Comparison of ENCODE assay signal across 8 mouse cellular contexts in genomic region chr5:52115821-52116317, GRCm38 (mm10).
DNase-seq lines count a peak whose midpoint lies in the region; ATAC-seq and TF ChIP-seq lines count a peak whose summit lies in the region.

No protein-coding gene starts in this region.

- no peaks in the 10 kb centered on the region for H3K36me3 ChIP-seq in ES-Bruce4 (ENCODE audit: control insufficient read depth, insufficient read depth, low read length, poor library complexity, severe bottlenecking)
- H3K36me3 ChIP-seq in forebrain, embryonic 13.5 days (ENCODE audit: poor library complexity, severe bottlenecking): no peaks in the 10 kb centered on the region
- no peaks in the 10 kb centered on the region for H3K36me3 ChIP-seq in heart, embryonic 16.5 days (ENCODE audit: control insufficient read depth, insufficient read depth)
- H3K36me3 ChIP-seq in liver, embryonic 13.5 days: no peaks in the 10 kb centered on the region

- peak overlapping the region; percentile 100 for H3K4me2 ChIP-seq in forebrain, embryonic 13.5 days
- peak overlapping the region; percentile 100 for H3K4me2 ChIP-seq in heart, embryonic 16.5 days (ENCODE audit: low read depth, low read length)
- peak overlapping the region; percentile 80 for H3K4me2 ChIP-seq in liver, embryonic 13.5 days

- peaks cover 2% of the 10 kb centered on the region for H3K4me1 ChIP-seq in ES-Bruce4 (ENCODE audit: control insufficient read depth, insufficient read depth, low read length)
- peaks cover 5% of the 10 kb centered on the region; the same call in 1 of the 2 replicates for H3K4me1 ChIP-seq in brown adipose tissue, adult 24 weeks (ENCODE audit: control insufficient read depth, insufficient read depth, insufficient read length, low read length)
- peaks cover 37% of the 10 kb centered on the region for H3K4me1 ChIP-seq in forebrain, embryonic 13.5 days
- peaks cover 13% of the 10 kb centered on the region; the same call in 1 of the 2 replicates for H3K4me1 ChIP-seq in heart, embryonic 16.5 days (ENCODE audit: control insufficient read depth, insufficient read depth, low read length)
- peaks cover 25% of the 10 kb centered on the region for H3K4me1 ChIP-seq in liver, embryonic 13.5 days (replicated peaks)

- ATAC-seq in forebrain, embryonic 13.5 days: peak; percentile 88
- ATAC-seq in heart, embryonic 16.5 days (replicated peaks; ENCODE audit: extremely low read depth, insufficient read depth, low FRiP score): peak; percentile 77
- peak; percentile 49 for ATAC-seq in liver, embryonic 13.5 days (ENCODE audit: low read depth)

- peak; percentile 61 for TF ChIP-seq CTCF in ES-Bruce4 (IDR thresholded peaks at IDR 0.05; ENCODE audit: low read depth, low read length)

- TF ChIP-seq POLR2A in ES-Bruce4 (IDR thresholded peaks at IDR 0.05; ENCODE audit: insufficient read depth, low read length): no peak

- H3K27ac ChIP-seq in ES-Bruce4 (ENCODE audit: insufficient read depth, low read length): no peak overlapping the region
- no peak overlapping the region for H3K27ac ChIP-seq in brown adipose tissue, adult 24 weeks (replicated peaks; ENCODE audit: low read depth, low read length)
- H3K27ac ChIP-seq in forebrain, embryonic 13.5 days: no peak overlapping the region; the same call in 1 of the 2 replicates
- peak overlapping the region; percentile 61; the same call in 1 of the 2 replicates for H3K27ac ChIP-seq in heart, embryonic 16.5 days (ENCODE audit: low read length)
- no peak overlapping the region for H3K27ac ChIP-seq in liver, embryonic 13.5 days

- peak overlapping the region; percentile 46 for H3K9ac ChIP-seq in ES-Bruce4 (ENCODE audit: low read depth, poor library complexity, severe bottlenecking)
- peak overlapping the region; percentile 78 for H3K9ac ChIP-seq in forebrain, embryonic 13.5 days
- peak overlapping the region; percentile 84 for H3K9ac ChIP-seq in heart, embryonic 16.5 days (ENCODE audit: low read length)
- H3K9ac ChIP-seq in liver, embryonic 13.5 days: no peak overlapping the region

- peak; percentile 76 for DNase-seq in kidney, postnatal 14 days
- no peak for DNase-seq in liver, embryonic 13.5 days
- DNase-seq in natural killer cell, adult 2 months (ENCODE audit: low spot score in 2 of 2): peak; percentile 30 to 50
- DNase-seq in testis, postnatal 14 days (ENCODE audit: low spot score): peak; percentile 70

- H3K4me3 ChIP-seq in ES-Bruce4 (ENCODE audit: low read depth, low read length): peak overlapping the region; percentile 77
- H3K4me3 ChIP-seq in brown adipose tissue, adult 24 weeks (ENCODE audit: insufficient read depth, low read depth, low read length): peak overlapping the region; percentile 61
- peak overlapping the region; percentile 67 for H3K4me3 ChIP-seq in forebrain, embryonic 13.5 days
- H3K4me3 ChIP-seq in heart, embryonic 16.5 days (ENCODE audit: low read length): peak overlapping the region; percentile 92
- peak overlapping the region; percentile 63 for H3K4me3 ChIP-seq in liver, embryonic 13.5 days (replicated peaks)

- no peaks in the 10 kb centered on the region for H3K9me3 ChIP-seq in ES-Bruce4 (replicated peaks; ENCODE audit: control insufficient read depth, insufficient read depth, low read length, poor library complexity, severe bottlenecking)
- H3K9me3 ChIP-seq in forebrain, embryonic 13.5 days (replicated peaks): no peaks in the 10 kb centered on the region
- H3K9me3 ChIP-seq in heart, embryonic 16.5 days (replicated peaks; ENCODE audit: control insufficient read depth, low read length): no peaks in the 10 kb centered on the region
- no peaks in the 10 kb centered on the region for H3K9me3 ChIP-seq in liver, embryonic 13.5 days (replicated peaks)

- 0% methylated on average over 16 of the region's 53 CpGs for WGBS in forebrain, embryonic 13.5 days
- under 1% methylated on average over 32 of the region's 53 CpGs for WGBS in heart, embryonic 16.5 days
- under 1% methylated on average over 33 of the region's 53 CpGs for WGBS in liver, embryonic 13.5 days (ENCODE audit: insufficient replicate concordance)

- TF ChIP-seq EP300 in ES-Bruce4 (IDR thresholded peaks at IDR 0.05; ENCODE audit: insufficient read depth, low read depth, low read length): no peak

- peaks cover 19% of the 10 kb centered on the region for H3K27me3 ChIP-seq in ES-Bruce4 (ENCODE audit: control insufficient read depth, insufficient read depth, low read length, poor library complexity, severe bottlenecking)
- H3K27me3 ChIP-seq in forebrain, embryonic 13.5 days: peaks cover 53% of the 10 kb centered on the region
- H3K27me3 ChIP-seq in heart, embryonic 16.5 days (ENCODE audit: control insufficient read depth, insufficient read depth, low read length): peaks cover 10% of the 10 kb centered on the region
- peaks cover 79% of the 10 kb centered on the region for H3K27me3 ChIP-seq in liver, embryonic 13.5 days
